Mouse (Mus musculus): ENCODE results near the gene Arl15.

GRCm38 (mm10) chr13:114123391-114123790, 329.1 kb downstream of the Arl15 start:
- no peak for TF ChIP-seq CTCF (IDR thresholded peaks at IDR 0.05)
- no peak for TF ChIP-seq POLR2A (IDR thresholded peaks at IDR 0.05; ENCODE audit: insufficient read depth, low read depth, low read length)

All from heart, adult 2 months (tissue).